Mouse (Mus musculus) spleen, postnatal 10 days (tissue): ENCODE data around the gene Zfp346.
"Not testable (repeated sequence)": the region's sequence is repeated elsewhere in the genome, so short reads cannot be mapped to it uniquely, and the experiment has no call there.

Experiments used
- DNase-seq, 2 experiments: peaks; one replicate each; pipeline ENCODE4 v3.0.0; 2021 to 2022; ENCODE audit warnings: low spot score in 2 of 2

Zfp346 gene

GRCm38 (mm10) chr13:55105045-55105952 is at the start of gene Zfp346:
Gene Zfp346, plus strand, starts transcription at chr13:55105311.
- DNase-seq = peak; percentile 98 to 99

- DNase-seq = peak; percentile 20 to 58
Measured at GRCm38 (mm10) chr13:55058042-55058441, 47.1 kb upstream of the Zfp346 start.

- DNase-seq = peak in 1 of 2 experiments; percentile 18
Measured at GRCm38 (mm10) chr13:55063276-55063675, 41.8 kb upstream of the Zfp346 start.

- no peak for DNase-seq
Measured at GRCm38 (mm10) chr13:55069719-55070118, 35.4 kb upstream of the Zfp346 start.

GRCm38 (mm10) chr13:55071322-55071721 is 33.8 kb upstream of the Zfp346 start:
- no peak for DNase-seq

- DNase-seq = no peak
Measured at GRCm38 (mm10) chr13:55075597-55075996, 29.5 kb upstream of the Zfp346 start.

GRCm38 (mm10) chr13:55092588-55092987 is 12.5 kb upstream of the Zfp346 start:
- no peak for DNase-seq

- not testable (repeated sequence) for DNase-seq
Measured at GRCm38 (mm10) chr13:55097841-55098240, 7.3 kb upstream of the Zfp346 start.

GRCm38 (mm10) chr13:55099066-55099725 is 5.9 kb upstream of the Zfp346 start:
- DNase-seq = peak; percentile 16 to 49

GRCm38 (mm10) chr13:55099726-55100478 is 5.2 kb upstream of the Zfp346 start, which contains the start of gene Uimc1:
Gene Uimc1, minus strand, starts transcription at chr13:55100300.
- DNase-seq = peak; percentile 80 to 85

GRCm38 (mm10) chr13:55101627-55102026 is 3.5 kb upstream of the Zfp346 start:
- no peak for DNase-seq

GRCm38 (mm10) chr13:55102366-55102765 is 2.7 kb upstream of the Zfp346 start:
- DNase-seq = no peak

- DNase-seq = no peak
Measured at GRCm38 (mm10) chr13:55103351-55103750, 1.8 kb upstream of the Zfp346 start.

- DNase-seq = peak; percentile 30 to 43
Measured at GRCm38 (mm10) chr13:55105953-55106691, 1.0 kb downstream of the Zfp346 start.

- no peak for DNase-seq
Measured at GRCm38 (mm10) chr13:55107116-55107515, 2.0 kb downstream of the Zfp346 start.

GRCm38 (mm10) chr13:55107694-55108093 is 2.6 kb downstream of the Zfp346 start:
- DNase-seq = no peak

GRCm38 (mm10) chr13:55114375-55114774 is 9.3 kb downstream of the Zfp346 start:
- no peak for DNase-seq

GRCm38 (mm10) chr13:55124903-55125302 is 19.8 kb downstream of the Zfp346 start:
- no peak for DNase-seq

GRCm38 (mm10) chr13:55133448-55133847 is 28.3 kb downstream of the Zfp346 start, which contains the start of gene Gm17617:
Gene Gm17617, minus strand, starts transcription at chr13:55133548.
- no peak for DNase-seq

GRCm38 (mm10) chr13:55135382-55135781 is 30.3 kb downstream of the Zfp346 start:
- DNase-seq = no peak

- DNase-seq = no peak
Measured at GRCm38 (mm10) chr13:55140271-55140670, 35.2 kb downstream of the Zfp346 start.
